8 mouse cellular contexts compared by ENCODE assay signal in genomic region chr8:69654358-69654981, GRCm38 (mm10). TPM values are rescaled to one million over a fixed set of nuclear protein-coding genes. Genes with fewer than 3 reads are reported as not detected.
A peak's percentile ranks its signal among the peaks of the same experiment; 100 is the strongest.
DNase-seq lines count a peak whose midpoint lies in the region; ATAC-seq and TF ChIP-seq lines count a peak whose summit lies in the region.

Gene Zfp964 (plus strand): TSS chr8:69654479.

- H3K36me3 ChIP-seq in C2C12 (ENCODE audit: control insufficient read depth, insufficient read depth), result no peaks in the 10 kb centered on the region
- H3K36me3 ChIP-seq in heart, embryonic 12.5 days, result 0 out of 2 replicates have a peak, but pooled peaks cover 3% of the 10 kb centered on the region
- no peaks in the 10 kb centered on the region for H3K36me3 ChIP-seq in kidney, postnatal 0 days (ENCODE audit: insufficient read depth, low read length)
- no peaks in the 10 kb centered on the region for H3K36me3 ChIP-seq in liver, embryonic 11.5 days (ENCODE audit: control insufficient read depth, insufficient read depth, low read length)
- H3K36me3 ChIP-seq in stomach, embryonic 14.5 days (ENCODE audit: control insufficient read depth, insufficient read depth, low read length), result no peaks in the 10 kb centered on the region

- 0 out of 2 replicates have a peak, but pooled peaks cover 2% of the 10 kb centered on the region for H3K9me3 ChIP-seq in heart, embryonic 12.5 days (replicated peaks)
- H3K9me3 ChIP-seq in kidney, postnatal 0 days (replicated peaks; ENCODE audit: low read length), result no peaks in the 10 kb centered on the region
- H3K9me3 ChIP-seq in liver, embryonic 11.5 days (ENCODE audit: control insufficient read depth, low read length), result no peaks in the 10 kb centered on the region
- H3K9me3 ChIP-seq in stomach, embryonic 14.5 days (ENCODE audit: control insufficient read depth, low read depth, low read length), result 0 out of 2 replicates have a peak, but pooled peaks cover under 1% of the 10 kb centered on the region

- under 1% methylated on average over 55 of the region's 55 CpGs for WGBS in heart, embryonic 12.5 days
- WGBS in kidney, postnatal 0 days, result under 1% methylated on average over 54 of the region's 55 CpGs
- WGBS in liver, embryonic 11.5 days, result under 1% methylated on average over 55 of the region's 55 CpGs
- under 1% methylated on average over 55 of the region's 55 CpGs for WGBS in stomach, embryonic 14.5 days

- no peaks in the 10 kb centered on the region for H3K79me2 ChIP-seq in C2C12 (ENCODE audit: control insufficient read depth, insufficient read depth)

- ATAC-seq in erythroid progenitor cell, adult 5-6 weeks (replicated peaks; ENCODE audit: low FRiP score, poor library complexity, severe bottlenecking), result peak; percentile 71; the same call in 1 of the 2 replicates
- ATAC-seq in heart, embryonic 12.5 days (ENCODE audit: insufficient number of reproducible peaks, low FRiP score), result peak; percentile 98
- ATAC-seq in kidney, postnatal 0 days (replicated peaks; ENCODE audit: low FRiP score, low read depth), result peak; percentile 99
- ATAC-seq in liver, embryonic 11.5 days (replicated peaks; ENCODE audit: low FRiP score), result peak; percentile 96
- ATAC-seq in stomach, embryonic 14.5 days (ENCODE audit: insufficient number of reproducible peaks, insufficient read depth, low FRiP score, low read depth), result peak; percentile 99

- no peaks in the 10 kb centered on the region for H3K27me3 ChIP-seq in C2C12 (ENCODE audit: control insufficient read depth, insufficient read depth, insufficient read length)
- no peaks in the 10 kb centered on the region; the same call in 1 of the 2 replicates for H3K27me3 ChIP-seq in heart, embryonic 12.5 days (replicated peaks)
- H3K27me3 ChIP-seq in kidney, postnatal 0 days (ENCODE audit: insufficient read depth, low read length), result no peaks in the 10 kb centered on the region
- peaks cover 7% of the 10 kb centered on the region for H3K27me3 ChIP-seq in liver, embryonic 11.5 days (replicated peaks; ENCODE audit: control insufficient read depth, insufficient read depth, low read length)
- H3K27me3 ChIP-seq in stomach, embryonic 14.5 days (ENCODE audit: control insufficient read depth, insufficient read depth, low read length), result no peaks in the 10 kb centered on the region

- H3K79me3 ChIP-seq in C2C12 (ENCODE audit: low read depth), result no peaks in the 10 kb centered on the region

- H3K9ac ChIP-seq in heart, embryonic 12.5 days, result peak within 1 kb of the TSS; percentile 77
- H3K9ac ChIP-seq in kidney, postnatal 0 days (ENCODE audit: low read depth, low read length), result peak within 1 kb of the TSS; percentile 72
- H3K9ac ChIP-seq in liver, embryonic 11.5 days (ENCODE audit: low read depth, low read length), result peak within 1 kb of the TSS; percentile 54
- peak within 1 kb of the TSS; percentile 69 for H3K9ac ChIP-seq in stomach, embryonic 14.5 days (replicated peaks; ENCODE audit: low read depth, low read length)

- no peak for TF ChIP-seq CTCF in C2C12 (IDR thresholded peaks at IDR 0.05; ENCODE audit: control insufficient read depth, insufficient read depth, insufficient read length)
- no peak for TF ChIP-seq CTCF in kidney, postnatal 0 days (IDR thresholded peaks at IDR 0.05; ENCODE audit: low read depth)

- peak within 1 kb of the TSS; percentile 25 for H3K4me3 ChIP-seq in C2C12 (ENCODE audit: insufficient read depth, poor library complexity, severe bottlenecking)
- H3K4me3 ChIP-seq in heart, embryonic 12.5 days, result peak within 1 kb of the TSS; percentile 60
- peak within 1 kb of the TSS; percentile 40 for H3K4me3 ChIP-seq in kidney, postnatal 0 days (replicated peaks; ENCODE audit: low read depth, low read length)
- peak within 1 kb of the TSS; percentile 62 for H3K4me3 ChIP-seq in liver, embryonic 11.5 days (ENCODE audit: low read depth, low read length)
- H3K4me3 ChIP-seq in stomach, embryonic 14.5 days (ENCODE audit: low read depth, low read length), result peak within 1 kb of the TSS; percentile 62

- peaks cover 6% of the 10 kb centered on the region; the same call in 1 of the 2 replicates for H3K4me1 ChIP-seq in heart, embryonic 12.5 days (replicated peaks)
- H3K4me1 ChIP-seq in kidney, postnatal 0 days (replicated peaks; ENCODE audit: insufficient read depth, low read length), result 0 out of 2 replicates have a peak, but pooled peaks cover 5% of the 10 kb centered on the region
- H3K4me1 ChIP-seq in liver, embryonic 11.5 days (replicated peaks; ENCODE audit: control insufficient read depth, insufficient read depth, low read length), result peaks cover 6% of the 10 kb centered on the region; the same call in 1 of the 2 replicates
- H3K4me1 ChIP-seq in stomach, embryonic 14.5 days (ENCODE audit: control insufficient read depth, insufficient read depth, low read length), result no peaks in the 10 kb centered on the region

- DNase-seq in brain, embryonic 18.5 days (ENCODE audit: low read depth, low spot score), result peak; percentile 89
- peak; percentile 97 for DNase-seq in kidney, postnatal 0 days (ENCODE audit: low spot score)
- DNase-seq in liver, embryonic 11.5 days (ENCODE audit: low spot score), result peak; percentile 83
- peak; percentile 84 for DNase-seq in naive thymus-derived CD4-positive, alpha-beta T cell, adult 2 months (ENCODE audit: low read depth)

- peak within 1 kb of the TSS; percentile 88 for H3K4me2 ChIP-seq in heart, embryonic 12.5 days
- H3K4me2 ChIP-seq in kidney, postnatal 0 days (ENCODE audit: low read length), result peak within 1 kb of the TSS; percentile 86
- peak within 1 kb of the TSS; percentile 89 for H3K4me2 ChIP-seq in liver, embryonic 11.5 days
- H3K4me2 ChIP-seq in stomach, embryonic 14.5 days (replicated peaks; ENCODE audit: low read depth, low read length), result peak within 1 kb of the TSS; percentile 91

- peak within 1 kb of the TSS; percentile 74 for H3K27ac ChIP-seq in heart, embryonic 12.5 days (ENCODE audit: poor library complexity, severe bottlenecking)
- peak within 1 kb of the TSS; percentile 84 for H3K27ac ChIP-seq in kidney, postnatal 0 days
- H3K27ac ChIP-seq in liver, embryonic 11.5 days (ENCODE audit: low read depth, low read length), result peak within 1 kb of the TSS; percentile 63
- peak within 1 kb of the TSS; percentile 88 for H3K27ac ChIP-seq in stomach, embryonic 14.5 days (ENCODE audit: low read length)

- peak within 1 kb of the TSS; percentile 58 for H3ac ChIP-seq in C2C12 (ENCODE audit: control insufficient read depth, insufficient read length, low read depth)

TF ChIP-seq in C2C12, 6 proteins besides CTCF, POLR2A, EP300 and RAD21:
- TF ChIP-seq USF1 (IDR thresholded peaks at IDR 0.05; ENCODE audit: low read depth) (no peak), MAX (IDR thresholded peaks at IDR 0.05) (peak; percentile 53), FOSL1 (IDR thresholded peaks at IDR 0.05; ENCODE audit: insufficient read depth, low read length, poor library complexity, severe bottlenecking) (no peak), MYOG (IDR thresholded peaks at IDR 0.05; ENCODE audit: control insufficient read depth, extremely low read depth, insufficient read length) (no peak), MYOD1 (IDR thresholded peaks at IDR 0.05; ENCODE audit: control insufficient read depth, insufficient read length, low read depth) (no peak)
TF ChIP-seq in C2C12: peak in this region for 1.

RNA-seq across cellular contexts. Expression of gene Zfp964, which starts in this region (rescaled TPM):
- 0.14 TPM for polyA plus RNA-seq in C2C12 (2012; fragmentation: generic; extraction: Trizol)
- not detected in 2 replicates for total RNA-seq in erythroid progenitor cell, adult 5-6 weeks (2015; ENCODE audit: low replicate concordance)
- not detected in 2 replicates for total RNA-seq in erythroid progenitor cell, adult 5-6 weeks (2017; ENCODE audit: low replicate concordance)
- polyA plus RNA-seq in heart, embryonic 12.5 days (2016; fragmentation: Nextera tagmentation; extraction: Ambion mirVana), result 2.0 and 2.2 TPM in 2 replicates
- polyA plus RNA-seq in kidney, postnatal 0 days (2015; fragmentation: Nextera tagmentation; extraction: Ambion mirVana), result 1.4 and 1.5 TPM in 2 replicates
- 0.77 and 0.92 TPM in 2 replicates for polyA plus RNA-seq in liver, embryonic 11.5 days (2014; fragmentation: Nextera tagmentation; extraction: Ambion mirVana)
- polyA plus RNA-seq in stomach, embryonic 14.5 days (2014; fragmentation: Nextera tagmentation; extraction: Ambion mirVana), result 2.3 and 3.0 TPM in 2 replicates

Comparison
In these comparisons a context has a peak if more than half of its experiments do, and no peak if none do; other contexts are left out.
1. Peak in every context shown above with its lines: DNase-seq, ATAC-seq, H3K4me3 ChIP-seq and H3K27ac ChIP-seq.
2. Peak in ATAC-seq in erythroid progenitor cell, adult 5-6 weeks; RNA of the gene not detected or under 1 TPM.
3. Peak in DNase-seq, ATAC-seq, H3K4me3 ChIP-seq, H3K27ac ChIP-seq, H3K9ac ChIP-seq and H3K4me2 ChIP-seq in liver, embryonic 11.5 days; RNA of the gene not detected or under 1 TPM.